Comparison of ENCODE assay signal across 10 mouse cellular contexts in genomic region chr6:32464046-32464445, GRCm38 (mm10).
A peak's percentile ranks its signal among the peaks of the same experiment; 100 is the strongest.
DNase-seq lines count a peak whose midpoint lies in the region; ATAC-seq and TF ChIP-seq lines count a peak whose summit lies in the region.
"Had no signal": no experiment of that assay in that cellular context is flagged by ENCODE, and none has a peak within 500 bp of the region (broad histone marks: within the 10 kb centered on the region; RNA-seq: fewer than 3 reads in every experiment).

No protein-coding gene starts in this region.

- peak; percentile 17 for DNase-seq in hindbrain, embryonic 11.5 days (ENCODE audit: low spot score)
- DNase-seq in hindbrain, embryonic 10.5 days (ENCODE audit: low spot score), result no peak
- peak; percentile 37 for DNase-seq in right cerebral cortex, postnatal 4 days
- no peak for DNase-seq in right cerebral cortex, adult 18-20 months
- no peak for DNase-seq in thymus, adult 2 months
- no peak for DNase-seq in kidney, adult 9 months
- DNase-seq in ovary, adult 18-20 months (ENCODE audit: low spot score), result no peak
- DNase-seq: thymus, postnatal 14 days had no signal

- TF ChIP-seq CTCF in thymus, adult 2 months (IDR thresholded peaks at IDR 0.05; ENCODE audit: borderline replicate concordance, control insufficient read depth, extremely low read depth, insufficient read depth, low read length, poor library complexity), result no peak

- H3K36me3 ChIP-seq in hindbrain, embryonic 11.5 days (ENCODE audit: control insufficient read depth, insufficient read depth, low read length), result no peaks in the 10 kb centered on the region
- no peaks in the 10 kb centered on the region for H3K36me3 ChIP-seq in hindbrain, embryonic 10.5 days
- no peaks in the 10 kb centered on the region for H3K36me3 ChIP-seq in hindbrain, embryonic 16.5 days (ENCODE audit: control insufficient read depth, insufficient read depth, low read length)
- no peaks in the 10 kb centered on the region for H3K36me3 ChIP-seq in thymus, adult 2 months (ENCODE audit: control insufficient read depth, insufficient read depth, low read length)

- no peak for TF ChIP-seq POLR2A in thymus, adult 2 months (IDR thresholded peaks at IDR 0.05; ENCODE audit: control insufficient read depth, extremely low read depth, insufficient read depth, low read length, poor library complexity)

- H3K9ac ChIP-seq in hindbrain, embryonic 11.5 days (ENCODE audit: low read depth, low read length), result no peak overlapping the region
- H3K9ac ChIP-seq in hindbrain, embryonic 16.5 days (ENCODE audit: low read depth, low read length), result no peak overlapping the region

- H3K9me3 ChIP-seq in hindbrain, embryonic 11.5 days (ENCODE audit: control insufficient read depth, low read length), result no peaks in the 10 kb centered on the region
- no peaks in the 10 kb centered on the region for H3K9me3 ChIP-seq in hindbrain, embryonic 10.5 days
- H3K9me3 ChIP-seq in hindbrain, embryonic 16.5 days (ENCODE audit: control insufficient read depth, low read length), result no peaks in the 10 kb centered on the region

- H3K27ac ChIP-seq in hindbrain, embryonic 11.5 days (ENCODE audit: low read depth, low read length), result no peak overlapping the region
- H3K27ac ChIP-seq in hindbrain, embryonic 10.5 days, result no peak overlapping the region
- no peak overlapping the region for H3K27ac ChIP-seq in hindbrain, embryonic 16.5 days (ENCODE audit: low read depth, low read length)
- no peak overlapping the region for H3K27ac ChIP-seq in thymus, adult 2 months (ENCODE audit: control insufficient read depth, insufficient read depth, low read length)
- H3K27ac ChIP-seq: left cerebral cortex, adult 2 months had no signal

- 75% methylated on average over 4 of the region's 4 CpGs for WGBS in hindbrain, embryonic 11.5 days
- WGBS in hindbrain, embryonic 10.5 days, result 73% methylated on average over 4 of the region's 4 CpGs
- WGBS in hindbrain, embryonic 16.5 days, result 33% methylated on average over 4 of the region's 4 CpGs
- 89% methylated on average over 4 of the region's 4 CpGs for WGBS in thymus, adult 2 months

- no peaks in the 10 kb centered on the region for H3K27me3 ChIP-seq in hindbrain, embryonic 11.5 days (ENCODE audit: control insufficient read depth, insufficient read depth, low read length)
- no peaks in the 10 kb centered on the region for H3K27me3 ChIP-seq in hindbrain, embryonic 10.5 days (ENCODE audit: insufficient read depth, poor library complexity, severe bottlenecking)
- no peaks in the 10 kb centered on the region for H3K27me3 ChIP-seq in hindbrain, embryonic 16.5 days (replicated peaks; ENCODE audit: control insufficient read depth, insufficient read depth, low read length)
- no peaks in the 10 kb centered on the region for H3K27me3 ChIP-seq in thymus, adult 2 months (ENCODE audit: control insufficient read depth, insufficient read depth, low read length)

- no peak for ATAC-seq in hindbrain, embryonic 11.5 days (ENCODE audit: low FRiP score)
- ATAC-seq in hindbrain, embryonic 16.5 days, result peak; percentile 62

- no peak overlapping the region for H3K4me2 ChIP-seq in hindbrain, embryonic 11.5 days (replicated peaks; ENCODE audit: low read depth, low read length)
- no peak overlapping the region for H3K4me2 ChIP-seq in hindbrain, embryonic 16.5 days (ENCODE audit: low read length)

- peaks cover 3% of the 10 kb centered on the region; the same call in 1 of the 2 replicates for H3K4me1 ChIP-seq in hindbrain, embryonic 11.5 days (replicated peaks; ENCODE audit: control insufficient read depth, insufficient read depth, low read length)
- H3K4me1 ChIP-seq in hindbrain, embryonic 10.5 days (replicated peaks), result peaks cover 17% of the 10 kb centered on the region
- H3K4me1 ChIP-seq in hindbrain, embryonic 16.5 days (ENCODE audit: control insufficient read depth, insufficient read depth, low read depth, low read length), result peaks cover 10% of the 10 kb centered on the region
- no peaks in the 10 kb centered on the region for H3K4me1 ChIP-seq in thymus, adult 2 months (replicated peaks; ENCODE audit: control insufficient read depth, insufficient read depth, low read length)

- no peak overlapping the region for H3K4me3 ChIP-seq in hindbrain, embryonic 11.5 days (ENCODE audit: low read depth, low read length)
- no peak overlapping the region for H3K4me3 ChIP-seq in hindbrain, embryonic 10.5 days
- no peak overlapping the region for H3K4me3 ChIP-seq in hindbrain, embryonic 16.5 days (ENCODE audit: low read length)
- no peak overlapping the region for H3K4me3 ChIP-seq in thymus, adult 2 months (ENCODE audit: control insufficient read depth, insufficient read depth, low read length)
- H3K4me3 ChIP-seq: left cerebral cortex, adult 2 months had no signal

Comparison
In these comparisons a context has a peak if more than half of its experiments do, and no peak if none do; other contexts are left out.
1. DNase-seq: peak in hindbrain, embryonic 11.5 days (single experiment) and right cerebral cortex, postnatal 4 days (single experiment); none in hindbrain, embryonic 10.5 days (single experiment), right cerebral cortex, adult 18-20 months (single experiment), thymus, adult 2 months (single experiment), kidney, adult 9 months (single experiment) and ovary, adult 18-20 months (single experiment).